Comparison of ENCODE assay signal across 7 mouse cellular contexts in the genomic region with DNA sequence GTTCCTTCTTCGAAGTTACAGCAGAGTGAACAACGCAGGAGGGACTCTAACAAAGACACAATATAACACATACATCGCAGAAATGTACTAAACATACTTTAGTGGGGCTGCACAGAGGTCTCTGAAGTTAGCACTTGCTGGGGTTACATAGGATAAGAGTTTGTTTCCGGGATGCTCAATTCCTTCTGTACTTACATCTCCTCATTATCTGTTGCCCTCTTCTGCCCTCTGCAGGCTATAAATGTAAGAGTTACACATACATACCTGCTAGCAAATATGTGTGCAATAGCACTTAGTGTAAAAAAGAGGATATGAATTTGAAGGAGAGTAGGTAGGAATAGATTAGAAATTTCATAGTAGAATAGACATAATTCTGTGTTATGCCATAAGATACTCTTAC. TPM values are rescaled to one million over a fixed set of nuclear protein-coding genes. Genes with fewer than 3 reads are reported as not detected.
DNase-seq lines count a peak whose midpoint lies in the region; ATAC-seq lines count a peak whose summit lies in the region.

No protein-coding gene starts in this region.

- peak; percentile 94 for ATAC-seq in activated CD4-positive, CD25-positive, alpha-beta regulatory T cell, adult 4 months

- DNase-seq in ovary, postnatal 14 days (ENCODE audit: low spot score) = peak; percentile 14
- no peak for DNase-seq in ovary, adult 18-20 months (ENCODE audit: low spot score)
- peak; percentile 64 for DNase-seq in embryo, embryonic 11 days
- peak; percentile 60 for DNase-seq in induced T-regulatory cell, adult 2 months (ENCODE audit: low read depth)
- DNase-seq in lung, postnatal 14 days = peak; percentile 57
- DNase-seq in right cerebral cortex, postnatal 14 days = peak; percentile 18

RNA-seq across cellular contexts. Expression of gene Golim4, which starts 44.4 kb away (rescaled TPM):
- 1 to 10 TPM; 8.5 to 8.7 TPM for polyA plus RNA-seq in activated CD4-positive, CD25-positive, alpha-beta regulatory T cell, adult 4 months (2017; shearing (Covaris generic))
